Mouse (Mus musculus): Measurements from ENCODE around the gene Polr2a. TPM values are rescaled to one million over a fixed set of nuclear protein-coding genes. Genes with fewer than 3 reads are reported as not detected.
A peak's percentile ranks its signal among the peaks of the same experiment; 100 is the strongest.

The Polr2a gene
- polyA plus RNA-seq, 1 experiment from 2014 or later: 18.1 TPM

DNA sequence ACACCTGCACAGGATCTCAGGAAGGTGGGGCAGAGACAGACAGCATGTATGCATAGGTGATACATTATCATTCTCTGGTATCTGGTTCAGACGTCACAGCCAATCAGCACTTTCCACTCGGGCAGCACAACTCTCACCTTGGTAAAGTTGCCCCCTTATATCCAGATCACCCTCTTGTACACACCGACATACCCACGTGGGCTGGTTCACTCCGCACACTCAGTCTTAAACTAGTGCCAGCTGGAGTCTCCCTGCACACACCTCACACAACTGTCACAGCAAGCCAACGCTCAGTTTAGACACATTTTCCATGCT is 63.4 kb downstream of the Polr2a start:
- peak overlapping the region; percentile 60 for H3K4me3 ChIP-seq (replicated peaks)
- H3K27ac ChIP-seq: peak overlapping the region; percentile 82; the same call in 1 of the 2 replicates
- no peaks in the 10 kb centered on the region for H3K36me3 ChIP-seq
- peak overlapping the region; percentile 92 for H3K4me2 ChIP-seq (replicated peaks)
- no peaks in the 10 kb centered on the region for H3K9me3 ChIP-seq
- H3K27me3 ChIP-seq (replicated peaks): no peaks in the 10 kb centered on the region
- peaks cover 19% of the 10 kb centered on the region for H3K4me1 ChIP-seq (replicated peaks)
- peak overlapping the region; percentile 81 for H3K9ac ChIP-seq
- 20% methylated on average over 6 of the region's 6 CpGs for WGBS
- ATAC-seq: 0 out of 2 replicates have a peak, but pooled peaks have one; percentile 17

DNA sequence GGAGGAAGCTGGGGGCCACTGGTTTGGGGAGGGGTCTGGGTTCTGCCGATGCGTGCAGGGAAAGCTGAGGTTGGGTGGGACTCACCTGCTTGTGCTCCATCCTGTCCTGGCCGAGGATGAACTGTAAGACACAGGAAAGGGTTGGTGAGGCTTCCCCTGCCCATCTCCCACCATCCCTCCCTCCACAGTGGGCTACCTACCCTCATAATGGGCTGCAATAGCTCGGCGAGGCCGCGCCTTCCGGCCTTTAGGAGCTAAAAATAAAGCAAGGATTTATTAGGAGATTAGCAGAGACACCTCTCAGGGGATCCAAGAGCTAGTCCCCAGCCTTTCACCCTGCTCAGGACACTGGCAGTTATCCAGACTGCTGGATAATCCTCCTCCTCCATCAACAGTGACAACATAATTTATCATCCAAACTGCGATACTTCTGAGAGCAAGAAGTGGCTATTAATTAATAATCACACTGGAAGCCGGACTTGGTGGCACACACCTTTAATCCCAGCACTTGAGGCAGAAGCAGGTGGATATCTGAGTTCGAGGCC is 64.9 kb downstream of the Polr2a start:
- Histone ChIP-seq H3K4me1 (replicated peaks) (peaks cover 17% of the 10 kb centered on the region), H3K4me3 (replicated peaks) (no peak overlapping the region), H3K4me2 (replicated peaks) (no peak overlapping the region), H3K9me3 (no peaks in the 10 kb centered on the region), H3K9ac (no peak overlapping the region), H3K27me3 (replicated peaks) (no peaks in the 10 kb centered on the region), H3K27ac (no peak overlapping the region), H3K36me3 (no peaks in the 10 kb centered on the region)
- no peak for ATAC-seq
- WGBS: 55% methylated on average over 11 of the region's 11 CpGs

DNA sequence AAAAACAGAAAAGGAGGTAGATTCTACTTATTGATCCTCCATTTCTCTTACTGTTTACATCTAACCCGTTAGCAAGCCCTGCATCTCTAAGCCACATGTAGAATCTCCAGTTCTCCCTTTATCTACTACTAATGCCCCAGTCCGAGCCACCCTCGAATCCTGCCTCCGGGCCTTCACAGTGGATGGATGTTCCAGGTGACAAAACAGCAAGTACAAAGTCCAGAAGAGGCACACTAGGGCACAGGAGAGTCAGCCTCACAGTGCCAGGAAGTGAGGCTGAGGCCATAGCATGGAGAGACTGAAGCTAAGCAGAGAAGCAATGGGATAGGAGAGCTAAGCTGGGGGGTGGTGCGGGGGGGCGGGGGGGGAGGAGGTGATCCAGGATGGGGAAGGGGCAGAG is 65.6 kb downstream of the Polr2a start:
- ATAC-seq: peak; percentile 65
- H3K4me2 ChIP-seq (replicated peaks): no peak overlapping the region
- H3K36me3 ChIP-seq: no peaks in the 10 kb centered on the region
- no peaks in the 10 kb centered on the region for H3K9me3 ChIP-seq
- no peak overlapping the region for H3K27ac ChIP-seq
- WGBS: 75% methylated on average over 6 of the region's 6 CpGs
- H3K27me3 ChIP-seq (replicated peaks): no peaks in the 10 kb centered on the region
- no peak overlapping the region for H3K9ac ChIP-seq
- H3K4me3 ChIP-seq (replicated peaks): no peak overlapping the region
- H3K4me1 ChIP-seq (replicated peaks): peaks cover 17% of the 10 kb centered on the region

- no peak overlapping the region for H3K4me2 ChIP-seq (replicated peaks)
- no peaks in the 10 kb centered on the region for H3K9me3 ChIP-seq
- H3K27me3 ChIP-seq (replicated peaks): no peaks in the 10 kb centered on the region
- 73% methylated on average over 9 of the region's 9 CpGs for WGBS
- H3K27ac ChIP-seq: no peak overlapping the region
- no peaks in the 10 kb centered on the region for H3K36me3 ChIP-seq
- H3K4me1 ChIP-seq (replicated peaks): peaks cover 17% of the 10 kb centered on the region
- ATAC-seq: no peak
- no peak overlapping the region for H3K4me3 ChIP-seq (replicated peaks)
- H3K9ac ChIP-seq: no peak overlapping the region
Observed at GRCm38 (mm10) chr11:69692196-69692811, 66.1 kb downstream of the Polr2a start.

- H3K4me1 ChIP-seq (replicated peaks): peaks cover 26% of the 10 kb centered on the region
- no peak overlapping the region for H3K4me3 ChIP-seq (replicated peaks)
- no peaks in the 10 kb centered on the region for H3K36me3 ChIP-seq
- no peak overlapping the region for H3K27ac ChIP-seq
- 92% methylated on average over 1 of the region's 1 CpGs for WGBS
- H3K9ac ChIP-seq: 0 out of 2 replicates have a peak overlapping the region, but pooled peaks have one; percentile 8
- no peak for ATAC-seq
- H3K27me3 ChIP-seq (replicated peaks): no peaks in the 10 kb centered on the region
- no peak overlapping the region for H3K4me2 ChIP-seq (replicated peaks)
- H3K9me3 ChIP-seq: no peaks in the 10 kb centered on the region
Observed at GRCm38 (mm10) chr11:69689891-69690290, 68.5 kb downstream of the Polr2a start.

DNA sequence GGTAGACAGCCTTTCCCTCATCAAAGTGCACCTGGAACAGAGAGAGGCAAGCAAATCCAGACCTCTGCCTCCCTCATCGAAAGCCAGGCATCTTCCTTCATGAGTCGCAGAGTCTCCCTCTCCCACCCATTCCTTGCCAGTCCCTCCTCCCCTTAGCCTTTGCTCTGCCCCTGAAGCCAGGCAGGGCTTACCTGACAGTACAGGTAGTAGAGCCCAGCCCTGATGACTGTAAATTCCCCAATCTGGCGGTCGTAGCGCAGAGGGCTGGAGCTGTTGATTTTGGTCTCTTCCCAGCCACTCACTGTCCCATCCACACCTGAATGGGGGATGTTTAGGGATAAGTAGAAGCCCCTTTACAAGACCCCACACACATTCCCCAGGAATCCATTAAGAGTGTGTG is 71.4 kb downstream of the Polr2a start:
- no peaks in the 10 kb centered on the region for H3K27me3 ChIP-seq (replicated peaks)
- no peaks in the 10 kb centered on the region for H3K36me3 ChIP-seq
- H3K27ac ChIP-seq: peak overlapping the region; percentile 51; the same call in 1 of the 2 replicates
- H3K4me2 ChIP-seq (replicated peaks): no peak overlapping the region
- no peaks in the 10 kb centered on the region for H3K9me3 ChIP-seq
- 47% methylated on average over 5 of the region's 5 CpGs for WGBS
- no peak overlapping the region for H3K4me3 ChIP-seq (replicated peaks)
- peaks cover 21% of the 10 kb centered on the region for H3K4me1 ChIP-seq (replicated peaks)
- no peak for ATAC-seq
- H3K9ac ChIP-seq: peak overlapping the region; percentile 32; the same call in 1 of the 2 replicates

- Histone ChIP-seq H3K9ac (peak overlapping the region; percentile 32; the same call in 1 of the 2 replicates), H3K36me3 (no peaks in the 10 kb centered on the region), H3K4me3 (replicated peaks) (no peak overlapping the region), H3K4me2 (replicated peaks) (0 out of 2 replicates have a peak overlapping the region, but pooled peaks have one; percentile 19), H3K4me1 (replicated peaks) (peaks cover 21% of the 10 kb centered on the region), H3K27me3 (replicated peaks) (no peaks in the 10 kb centered on the region), H3K27ac (peak overlapping the region; percentile 51; the same call in 1 of the 2 replicates), H3K9me3 (no peaks in the 10 kb centered on the region)
- ATAC-seq: no peak
- 13% methylated on average over 4 of the region's 4 CpGs for WGBS
Observed at GRCm38 (mm10) chr11:69686377-69686776, 72.1 kb downstream of the Polr2a start.

DNA sequence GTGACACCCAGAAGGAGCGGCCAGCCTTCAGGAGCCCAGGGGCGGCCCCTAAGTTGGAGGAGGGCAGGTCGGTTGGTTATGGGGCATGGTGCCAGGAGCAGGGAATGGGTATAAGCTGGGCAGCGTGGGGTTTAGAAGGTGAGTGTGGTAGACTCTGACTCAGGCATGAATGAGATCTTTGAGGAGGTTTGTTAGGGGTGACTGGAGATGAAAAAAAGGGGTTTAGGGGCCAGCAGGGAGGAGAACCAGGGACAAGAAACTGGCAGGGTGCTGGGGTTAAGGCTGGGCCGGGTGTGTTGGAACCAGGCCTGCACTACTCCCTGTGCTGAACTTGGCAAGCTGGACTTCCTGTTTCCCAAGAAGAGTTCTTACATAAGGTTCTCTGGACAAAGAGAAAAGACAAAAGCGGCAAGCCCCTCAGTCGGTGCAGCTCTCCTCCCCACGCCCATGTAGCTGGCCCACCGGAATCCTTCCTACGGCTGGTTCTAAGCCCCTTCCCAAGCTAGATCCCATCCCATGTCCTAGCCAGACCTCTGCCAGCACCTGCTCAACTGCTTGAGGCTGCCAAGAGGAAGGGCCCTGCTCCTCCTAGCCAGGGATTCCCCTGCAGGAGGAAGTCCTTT is 72.8 kb downstream of the Polr2a start, which contains the start of gene Tnfsf13:
TSS of gene Tnfsf13 (minus strand) at position 259 of the 623 bp plus-strand sequence.
- no peak for ATAC-seq
- H3K9ac ChIP-seq: peak within 1 kb of the TSS; percentile 32; the same call in 1 of the 2 replicates
- H3K4me1 ChIP-seq (replicated peaks): peaks cover 22% of the 10 kb centered on the region
- H3K9me3 ChIP-seq: no peaks in the 10 kb centered on the region
- H3K4me2 ChIP-seq (replicated peaks): 0 out of 2 replicates have a peak within 1 kb of the TSS, but pooled peaks have one; percentile 19
- no peak within 1 kb of the TSS for H3K4me3 ChIP-seq (replicated peaks)
- H3K27ac ChIP-seq: peak within 1 kb of the TSS; percentile 51
- 68% methylated on average over 10 of the region's 10 CpGs for WGBS
- H3K36me3 ChIP-seq: no peaks in the 10 kb centered on the region
- no peaks in the 10 kb centered on the region for H3K27me3 ChIP-seq (replicated peaks)

DNA sequence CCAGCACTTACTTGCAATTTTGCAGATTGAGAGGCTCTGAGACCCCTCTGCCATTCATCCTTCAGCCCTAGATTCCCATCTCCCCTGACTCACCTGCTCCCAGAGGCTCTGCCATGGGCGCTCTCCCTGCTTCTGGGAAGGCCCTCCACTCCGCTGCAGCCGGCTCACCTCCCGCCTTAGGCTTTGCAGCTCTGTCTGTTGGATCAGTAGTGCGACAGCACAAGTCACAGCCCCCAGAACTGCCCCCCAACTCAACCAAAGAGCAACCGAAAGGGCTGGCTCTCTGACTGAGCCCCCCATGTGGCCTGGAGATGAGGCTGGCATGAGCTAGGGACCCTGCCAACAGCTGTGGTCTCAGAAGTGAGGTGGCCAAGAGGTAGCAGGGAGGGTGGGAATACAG is 73.5 kb downstream of the Polr2a start:
- peaks cover 29% of the 10 kb centered on the region for H3K4me1 ChIP-seq (replicated peaks)
- no peak overlapping the region; the same call in 1 of the 2 replicates for H3K9ac ChIP-seq
- no peak overlapping the region for H3K4me2 ChIP-seq (replicated peaks)
- no peaks in the 10 kb centered on the region for H3K9me3 ChIP-seq
- no peak overlapping the region for H3K4me3 ChIP-seq (replicated peaks)
- H3K27ac ChIP-seq: no peak overlapping the region
- H3K36me3 ChIP-seq: no peaks in the 10 kb centered on the region
- no peaks in the 10 kb centered on the region for H3K27me3 ChIP-seq (replicated peaks)
- 87% methylated on average over 6 of the region's 6 CpGs for WGBS
- no peak for ATAC-seq

- Histone ChIP-seq H3K4me3 (replicated peaks) (no peak overlapping the region), H3K4me2 (replicated peaks) (no peak overlapping the region), H3K4me1 (replicated peaks) (peaks cover 29% of the 10 kb centered on the region), H3K9ac (no peak overlapping the region), H3K9me3 (no peaks in the 10 kb centered on the region), H3K27me3 (replicated peaks) (no peaks in the 10 kb centered on the region), H3K36me3 (no peaks in the 10 kb centered on the region), H3K27ac (peak overlapping the region; percentile 56; the same call in 1 of the 2 replicates)
- 77% methylated on average over 12 of the region's 12 CpGs for WGBS
- ATAC-seq: peak; percentile 21; the same call in 1 of the 2 replicates
Observed at GRCm38 (mm10) chr11:69684128-69684745, 74.2 kb downstream of the Polr2a start.
